Mouse (Mus musculus): Measurements from ENCODE around the gene Mrps15. TPM values are rescaled to one million over a fixed set of nuclear protein-coding genes. Genes with fewer than 3 reads are reported as not detected.
"Not testable (repeated sequence)": the region's sequence is repeated elsewhere in the genome, so short reads cannot be mapped to it uniquely, and the experiment has no call there.

The Mrps15 gene
- total and polyA plus RNA-seq, 3 experiments = 77.2 to 196 (median 112) TPM

- DNase-seq = no peak
Observed at GRCm38 (mm10) chr4:126068842-126069241, 22.1 kb downstream of the Mrps15 start.

- no peak for DNase-seq
Observed at GRCm38 (mm10) chr4:126077833-126078232, 31.1 kb downstream of the Mrps15 start.

- peak; percentile 44 for DNase-seq
Observed at GRCm38 (mm10) chr4:126079266-126079665, 32.5 kb downstream of the Mrps15 start.

GRCm38 (mm10) chr4:126081601-126082000, 34.9 kb downstream of the Mrps15 start:
- no peak for DNase-seq

- no peak for DNase-seq
Observed at GRCm38 (mm10) chr4:126083021-126083420, 36.3 kb downstream of the Mrps15 start.

- no peak for DNase-seq
Observed at GRCm38 (mm10) chr4:126084382-126084781, 37.7 kb downstream of the Mrps15 start.

- DNase-seq = peak; percentile 82
Observed at GRCm38 (mm10) chr4:126085996-126086576, 39.4 kb downstream of the Mrps15 start.

- no peak for DNase-seq
Observed at GRCm38 (mm10) chr4:126090101-126090847, 43.5 kb downstream of the Mrps15 start.

- DNase-seq = no peak
Observed at GRCm38 (mm10) chr4:126090848-126091124, 44.1 kb downstream of the Mrps15 start.

- no peak for DNase-seq
Observed at GRCm38 (mm10) chr4:126091873-126092272, 45.1 kb downstream of the Mrps15 start.

GRCm38 (mm10) chr4:126095622-126096430, 49.1 kb downstream of the Mrps15 start:
- DNase-seq = not testable (repeated sequence)

- DNase-seq = peak; percentile 97
Observed at GRCm38 (mm10) chr4:126096464-126097111, 49.9 kb downstream of the Mrps15 start, which contains the start of gene Lsm10. Lsm10 (plus strand) TSS chr4:126096623.

- peak; percentile 30 for DNase-seq
Observed at GRCm38 (mm10) chr4:126097711-126098253, 51.1 kb downstream of the Mrps15 start.

GRCm38 (mm10) chr4:126099365-126099764, 52.6 kb downstream of the Mrps15 start:
- no peak for DNase-seq

- DNase-seq = no peak
Observed at GRCm38 (mm10) chr4:126100764-126101163, 54.0 kb downstream of the Mrps15 start.

GRCm38 (mm10) chr4:126102061-126102841, 55.5 kb downstream of the Mrps15 start:
- peak; percentile 57 for DNase-seq

- DNase-seq = peak; percentile 97
Observed at GRCm38 (mm10) chr4:126103057-126103581, 56.4 kb downstream of the Mrps15 start.

GRCm38 (mm10) chr4:126103590-126104068, 56.9 kb downstream of the Mrps15 start, which contains the start of gene Stk40:
Stk40 (plus strand) TSS chr4:126103957.
- DNase-seq = peak; percentile 98

- DNase-seq = peak; percentile 61
Observed at GRCm38 (mm10) chr4:126104261-126105075, 57.7 kb downstream of the Mrps15 start.
